Mouse (Mus musculus) spleen, postnatal 36 days (tissue): ENCODE measurements around the gene Ddah2.
"Not testable (repeated sequence)": the region's sequence is repeated elsewhere in the genome, so short reads cannot be mapped to it uniquely, and the experiment has no call there.

Experiments used
- DNase-seq, 2 experiments: peaks; one replicate each; pipeline ENCODE4 v3.0.0; 2022; ENCODE audit warnings: low spot score in 2 of 2, mixed read lengths in 1 of 2

Gene Ddah2

DNA sequence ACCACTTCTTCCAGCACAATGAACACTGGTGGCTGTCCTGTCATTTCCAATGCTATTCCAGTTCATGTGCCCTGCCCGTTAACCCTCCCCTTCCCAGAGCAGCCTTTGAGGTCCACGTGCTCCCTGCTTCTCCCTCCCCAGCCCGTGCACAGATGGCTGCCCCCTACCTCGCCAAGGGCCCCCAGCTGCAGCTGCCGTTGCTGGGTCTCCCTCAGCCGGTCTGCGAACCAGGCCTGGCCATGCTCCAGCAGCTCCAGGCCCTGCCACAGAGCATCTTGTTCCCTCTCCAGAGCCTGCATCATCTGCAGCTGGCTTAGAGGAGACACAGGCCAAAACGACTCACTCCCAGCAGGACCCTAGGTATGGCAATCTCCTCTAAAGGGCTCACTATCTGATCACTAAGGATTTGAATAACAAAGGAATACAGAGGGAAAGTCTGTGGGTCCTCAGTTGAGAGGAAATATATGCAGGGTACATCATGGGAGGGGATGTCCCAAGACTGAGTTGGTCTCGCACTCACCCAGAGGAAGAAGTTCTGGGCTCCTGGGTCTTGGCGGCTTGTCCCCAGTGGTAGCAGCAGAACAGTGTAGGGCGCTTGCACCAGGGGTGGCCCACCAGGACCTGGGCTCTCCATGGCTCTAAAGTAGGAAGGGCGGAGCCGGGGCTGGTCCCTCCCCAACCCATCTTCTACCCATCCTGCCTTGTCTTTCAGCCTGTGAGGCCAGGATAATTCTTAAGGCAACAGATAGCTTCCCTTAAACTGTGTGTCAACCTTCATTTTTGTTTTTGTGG is 31.4 kb upstream of the Ddah2 start, which contains the start of gene Sapcd1:
Gene Sapcd1 (minus strand): TSS at position 740 of the 792 bp plus-strand sequence.
- peak; percentile 57 to 61 for DNase-seq

DNA sequence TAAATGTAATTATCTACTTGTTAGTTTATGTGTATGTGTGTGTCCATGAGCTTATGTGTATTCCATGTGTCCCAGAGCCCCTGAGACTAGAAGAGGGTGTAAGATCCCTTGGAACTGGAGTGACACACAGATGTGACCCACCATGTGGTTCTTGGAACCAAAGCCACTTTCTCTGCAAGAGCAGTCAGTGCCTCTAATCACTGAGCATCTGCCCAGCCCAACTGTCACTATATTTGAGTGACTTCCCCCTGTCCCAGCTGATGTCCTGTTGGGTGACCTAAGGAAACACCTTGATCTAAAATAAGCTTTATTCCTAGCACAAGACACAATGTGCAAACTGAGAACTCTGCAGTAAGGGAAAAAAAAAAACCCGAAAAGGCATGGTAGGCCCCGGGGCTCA is 30.5 kb upstream of the Ddah2 start:
- no peak for DNase-seq

DNA sequence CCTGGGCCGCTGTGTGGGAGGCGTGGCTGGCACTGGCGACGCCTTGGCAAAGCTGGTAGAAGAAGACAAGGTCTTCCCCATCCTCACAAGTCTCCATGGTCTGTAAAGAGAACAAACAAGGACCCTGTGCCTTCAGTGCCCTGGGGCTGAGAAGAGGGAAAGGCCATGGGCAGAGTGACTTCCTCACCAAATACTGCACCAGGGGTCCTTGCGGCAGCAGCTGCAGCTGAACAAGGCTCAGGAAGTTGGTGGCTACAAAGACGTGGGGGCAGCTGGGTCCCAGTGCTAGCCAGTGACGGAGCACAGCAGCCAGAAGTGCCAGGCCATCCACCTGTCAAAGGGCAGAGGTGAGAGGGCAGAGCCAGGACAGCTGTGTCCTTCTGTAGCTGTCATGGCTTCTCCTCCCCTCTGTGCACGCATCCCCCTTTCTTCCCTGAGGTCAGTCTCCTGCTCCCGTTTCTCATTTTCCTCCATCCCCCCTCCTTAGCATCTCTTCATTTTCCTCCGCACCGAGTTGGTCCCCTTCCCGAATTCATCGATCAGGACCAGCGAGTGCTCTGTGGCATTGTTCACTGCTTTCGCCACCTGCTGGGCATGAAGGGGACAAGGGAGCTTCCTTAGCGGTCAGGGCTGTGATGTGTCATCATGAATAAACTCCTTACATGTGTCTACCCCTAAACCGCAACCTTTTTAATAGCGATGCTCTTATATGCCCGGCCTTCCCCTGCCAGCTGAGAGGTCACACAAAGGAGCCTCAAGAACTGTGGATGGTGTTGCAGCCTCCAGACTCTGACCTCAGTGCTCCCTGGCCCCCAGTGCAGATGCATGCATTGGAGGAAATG is 28.9 kb upstream of the Ddah2 start:
- DNase-seq = no peak

DNA sequence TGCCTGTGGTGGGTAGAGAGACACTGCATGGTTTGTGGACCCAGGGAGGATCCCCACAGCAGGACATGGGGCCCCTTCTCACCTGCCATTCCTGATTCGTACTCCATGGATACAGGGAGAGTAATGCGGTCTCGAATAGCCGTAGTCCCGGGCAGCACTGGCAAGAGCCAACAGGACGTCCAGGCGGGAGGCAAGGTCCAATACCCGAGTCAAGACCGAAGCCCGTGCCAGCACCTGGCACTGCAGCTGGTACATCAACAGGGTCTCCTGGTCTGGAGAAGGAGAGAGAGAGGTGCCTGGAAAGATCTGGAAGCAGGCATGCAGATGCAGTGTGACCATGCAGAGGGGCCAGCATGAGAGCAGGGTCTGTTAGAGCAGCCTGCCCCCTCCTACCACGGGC is 27.6 kb upstream of the Ddah2 start:
- DNase-seq = no peak

DNA sequence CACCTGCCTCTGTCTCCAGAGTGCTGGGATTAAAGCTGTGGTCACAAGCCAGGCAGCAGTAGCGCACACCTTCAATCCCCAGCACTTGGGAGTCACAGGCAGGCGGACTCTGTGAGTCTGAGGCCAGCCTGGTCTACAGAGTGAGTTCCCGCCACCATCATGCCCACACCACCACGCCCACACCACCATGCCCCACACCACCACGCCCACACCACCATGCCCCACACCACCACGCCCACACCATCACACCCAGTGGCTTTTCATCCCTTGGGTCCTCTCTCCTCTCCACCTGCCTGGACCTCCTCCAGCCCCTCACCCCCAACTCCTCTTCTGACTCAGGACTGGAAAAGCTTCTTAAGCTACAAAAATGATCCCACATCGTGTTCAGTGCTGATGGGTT is 27.0 kb upstream of the Ddah2 start:
- no peak for DNase-seq

DNA sequence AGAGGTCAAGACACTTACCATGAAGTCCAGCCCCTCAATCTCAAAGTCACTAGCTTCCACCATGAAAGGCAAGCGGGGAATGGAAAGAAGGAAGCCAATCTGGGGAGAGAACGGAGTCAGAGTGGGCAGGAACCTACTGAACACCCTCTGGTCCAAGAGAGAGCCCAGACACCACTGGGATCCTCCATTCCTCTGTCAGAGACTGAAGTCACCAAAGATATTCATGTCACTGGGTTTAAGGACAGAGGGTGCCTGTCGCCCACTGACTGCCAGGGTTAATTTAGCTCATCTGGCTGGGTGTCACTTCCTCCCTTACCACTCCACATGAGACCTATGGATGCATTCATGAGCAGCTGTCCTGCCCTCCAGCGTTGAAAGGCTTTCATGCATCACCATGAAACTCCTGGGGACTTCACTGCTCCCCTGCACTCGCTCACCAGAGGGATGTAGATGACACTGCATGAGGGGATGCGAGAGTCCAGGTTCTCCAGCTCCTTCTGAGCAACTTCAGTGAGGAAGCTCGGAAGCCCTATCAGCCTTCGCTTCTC is 26.4 kb upstream of the Ddah2 start:
- no peak for DNase-seq

DNA sequence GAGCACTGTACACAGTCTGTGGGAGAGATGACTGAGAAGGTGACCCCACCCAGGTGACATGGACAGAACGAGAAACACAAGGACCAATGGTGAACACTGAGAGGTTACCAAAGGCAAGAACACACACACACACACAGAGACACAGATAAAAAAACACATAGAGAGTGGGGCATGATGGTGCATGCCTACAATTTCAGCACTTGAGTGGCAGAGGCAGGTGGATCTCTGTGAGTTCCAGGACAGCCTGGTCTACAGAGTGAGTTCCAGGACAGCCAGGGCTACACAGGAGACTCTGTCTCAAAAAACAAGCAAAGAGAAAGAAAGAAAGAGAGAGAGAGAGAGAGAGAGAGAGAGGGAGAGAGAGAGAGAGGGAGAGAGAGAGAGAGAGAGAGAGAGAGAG is 25.1 kb upstream of the Ddah2 start:
- DNase-seq = not testable (repeated sequence)

DNA sequence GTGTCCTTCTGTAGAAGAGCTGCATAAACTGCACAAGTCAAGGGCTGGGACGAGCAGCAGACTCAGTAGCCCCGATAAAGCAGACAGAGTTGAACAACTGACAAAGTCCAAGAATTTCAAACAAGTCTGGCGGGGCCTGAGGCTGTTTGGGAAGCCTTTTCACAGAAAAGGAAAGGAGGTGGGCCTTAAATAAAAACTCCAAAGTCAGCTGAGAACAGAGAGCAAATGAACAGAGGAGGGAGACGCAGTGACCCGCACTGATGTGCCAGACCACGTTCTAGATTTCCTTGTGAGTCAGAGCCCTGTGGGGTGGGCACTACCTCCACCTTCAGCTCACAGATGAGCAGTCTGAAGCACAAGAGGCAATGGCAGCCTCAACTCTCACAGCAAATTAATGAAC is 23.9 kb upstream of the Ddah2 start:
- no peak for DNase-seq

DNA sequence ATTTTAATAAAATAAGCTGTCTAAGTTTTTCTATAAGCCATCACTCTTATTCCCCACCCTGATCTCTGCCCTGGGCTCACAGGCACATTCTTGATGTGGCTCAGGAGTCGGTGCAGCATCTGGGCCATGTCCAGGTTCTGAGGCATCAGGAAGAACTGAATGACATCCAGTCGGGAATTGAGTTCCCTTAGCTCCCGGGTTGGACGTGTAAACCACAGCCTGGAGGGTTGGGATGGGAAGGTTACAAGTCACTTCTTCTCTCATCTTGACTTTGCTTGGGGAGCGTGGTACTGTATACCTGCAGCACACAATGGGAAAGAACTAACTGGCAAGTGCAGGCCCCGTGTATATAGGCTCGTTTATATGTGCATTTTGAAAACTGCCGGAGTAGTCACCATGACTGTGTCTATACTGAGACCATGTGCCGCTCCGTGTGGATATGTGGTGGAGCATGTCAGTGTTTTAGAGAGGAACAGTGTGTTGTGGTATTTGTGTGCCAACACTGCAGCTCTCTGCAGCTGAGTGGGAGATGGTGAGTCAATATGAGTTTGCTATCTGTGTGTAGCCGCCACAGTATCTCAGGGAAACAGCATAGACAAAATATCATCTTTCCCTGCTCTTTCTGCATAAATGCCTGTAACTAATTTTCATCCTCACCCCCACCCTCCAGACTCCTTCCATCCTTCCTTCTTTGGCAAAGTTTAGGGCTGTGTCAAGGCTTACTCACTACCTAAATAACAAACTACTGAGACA is 19.5 kb upstream of the Ddah2 start:
- no peak for DNase-seq

DNA sequence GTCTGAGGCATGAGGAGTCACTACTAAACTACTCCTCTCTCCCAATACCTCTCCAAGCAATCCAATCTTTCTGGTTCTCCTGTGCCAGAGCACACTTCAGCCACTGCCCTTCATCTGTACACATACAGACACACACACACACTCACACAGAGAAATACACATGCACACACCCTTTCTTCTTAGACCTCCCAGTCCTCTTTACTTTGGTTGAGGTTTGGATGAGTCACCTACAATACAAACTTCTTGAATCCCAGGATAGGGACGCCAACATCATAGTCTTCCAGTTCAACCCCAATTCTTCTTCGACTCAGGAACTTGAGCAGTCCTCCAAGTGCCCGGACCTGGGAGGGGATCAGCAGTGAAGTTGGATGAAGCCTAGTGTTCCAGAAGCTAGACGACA is 15.0 kb upstream of the Ddah2 start:
- no peak for DNase-seq

DNA sequence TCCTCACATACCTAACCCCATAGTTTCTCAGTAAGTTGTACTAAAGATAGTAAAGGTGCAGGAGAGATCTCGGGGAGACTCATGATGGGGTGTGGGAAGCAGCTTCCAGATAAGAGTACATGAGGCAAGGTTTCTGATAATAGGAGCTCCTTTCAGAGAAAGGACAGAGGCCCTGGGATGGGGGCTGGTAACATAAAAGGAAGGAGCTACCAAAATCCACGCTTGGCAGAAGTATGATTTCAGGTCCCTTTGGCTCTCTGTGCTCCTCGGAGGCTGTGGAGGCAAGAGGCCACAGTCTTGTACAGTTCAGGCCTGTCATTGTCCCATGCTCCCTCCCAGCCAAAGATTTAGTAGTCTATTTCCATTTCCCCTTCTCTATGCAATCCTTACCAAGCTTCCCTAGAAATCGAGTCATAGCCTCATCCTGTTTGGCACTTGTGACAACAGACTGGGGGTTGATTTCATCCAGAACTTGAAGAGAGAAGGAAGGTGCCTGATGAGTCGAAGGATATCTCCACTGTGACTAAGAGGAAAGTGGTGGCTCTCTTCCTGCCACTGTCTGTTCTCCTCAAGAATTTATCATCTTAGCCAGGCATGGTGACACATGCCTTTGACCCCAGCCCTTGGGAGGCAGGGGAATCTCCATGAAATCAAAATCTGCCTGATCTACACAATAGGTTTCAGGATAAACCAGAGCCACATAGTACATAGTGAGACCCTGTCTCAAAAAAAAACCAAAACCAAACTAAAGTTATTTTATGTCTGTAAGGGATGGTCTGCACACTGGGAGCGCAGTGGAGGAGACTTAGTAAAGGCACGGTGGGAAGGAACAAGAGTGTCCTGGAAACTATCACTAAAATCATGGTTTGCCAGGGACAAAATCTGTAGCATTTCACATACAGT is 13.7 kb upstream of the Ddah2 start:
- no peak for DNase-seq

DNA sequence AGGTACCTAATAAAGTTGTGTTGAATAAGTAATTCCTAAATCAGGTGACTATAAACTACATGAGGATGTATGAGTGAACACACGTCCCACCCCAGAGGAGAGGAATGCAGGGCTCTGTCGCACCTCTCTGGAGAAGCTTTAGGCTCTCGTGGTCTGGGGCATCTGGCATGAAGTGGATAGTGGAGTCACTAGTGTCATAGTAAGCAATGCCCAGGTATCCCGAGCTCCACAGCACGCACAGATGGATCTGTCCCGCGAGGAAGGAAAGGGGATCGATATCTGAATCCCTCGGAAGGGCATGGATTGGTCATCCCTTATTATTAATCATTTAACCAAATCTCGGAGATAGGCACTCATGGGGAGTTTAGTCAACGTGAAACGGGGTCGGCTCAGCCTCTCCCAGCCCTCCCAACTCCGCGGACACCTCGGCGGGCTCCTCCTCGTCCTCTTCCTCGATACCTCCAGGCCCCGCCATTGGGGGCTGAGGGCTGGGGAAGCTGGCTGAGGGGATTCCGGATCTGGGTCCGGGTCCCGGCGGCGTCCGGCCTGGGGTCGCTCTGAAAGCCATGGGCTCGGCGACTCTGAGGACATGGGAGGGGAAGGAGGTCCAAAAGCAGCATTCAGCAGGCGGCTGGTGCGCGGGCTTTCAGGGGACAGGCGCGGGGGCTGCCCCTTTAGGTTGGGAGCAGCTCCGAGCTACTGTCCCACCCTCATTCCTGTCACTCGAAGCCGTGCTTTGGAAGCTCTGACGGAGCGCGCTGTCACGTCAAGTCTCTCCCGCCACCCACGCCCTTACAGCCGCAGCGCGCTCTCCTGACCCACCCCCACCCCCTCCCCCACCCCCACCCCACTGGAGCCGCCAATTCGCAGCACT is 12.8 kb upstream of the Ddah2 start:
- DNase-seq = no peak

DNA sequence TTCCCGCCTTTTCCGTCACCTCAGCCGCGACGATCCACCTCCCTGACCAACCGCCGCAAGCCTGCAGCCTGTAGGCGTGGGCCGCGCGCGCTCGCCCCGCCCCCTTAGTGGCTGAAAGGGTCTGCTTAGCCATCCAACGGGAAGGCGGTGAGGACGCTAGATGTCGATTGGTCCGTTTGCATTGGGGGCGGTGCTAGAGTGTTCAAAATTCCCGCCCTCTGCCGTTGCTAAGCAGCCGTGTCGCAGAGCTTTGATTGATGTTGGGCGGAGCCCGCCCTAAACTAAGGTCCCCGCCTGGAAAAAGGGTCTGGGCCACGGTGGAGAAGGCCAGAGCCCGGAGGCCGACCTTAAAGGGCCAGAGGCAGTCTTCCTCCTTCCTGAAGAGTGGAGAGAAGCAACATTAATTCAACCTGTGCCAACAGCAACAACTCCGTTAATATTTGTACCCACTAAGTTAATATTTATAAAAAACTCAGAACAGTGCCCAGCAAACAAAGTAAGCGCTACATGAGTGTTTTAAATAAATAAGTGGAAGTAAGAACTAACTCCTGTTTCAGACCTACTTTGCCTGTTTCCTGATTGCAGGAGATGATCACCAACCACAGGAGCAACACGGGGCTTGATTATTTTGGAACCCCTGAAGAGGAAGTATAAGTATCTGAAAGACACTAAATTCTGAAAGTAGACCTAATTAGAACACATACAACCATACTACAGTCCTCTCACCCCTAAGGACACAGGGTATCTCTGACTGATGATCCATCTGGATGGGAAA is 12.0 kb upstream of the Ddah2 start, which contains the start of gene Msh5:
Gene Msh5 (minus strand): TSS at position 65 of the 775 bp plus-strand sequence.
- peak; percentile 96 to 97 for DNase-seq

DNA sequence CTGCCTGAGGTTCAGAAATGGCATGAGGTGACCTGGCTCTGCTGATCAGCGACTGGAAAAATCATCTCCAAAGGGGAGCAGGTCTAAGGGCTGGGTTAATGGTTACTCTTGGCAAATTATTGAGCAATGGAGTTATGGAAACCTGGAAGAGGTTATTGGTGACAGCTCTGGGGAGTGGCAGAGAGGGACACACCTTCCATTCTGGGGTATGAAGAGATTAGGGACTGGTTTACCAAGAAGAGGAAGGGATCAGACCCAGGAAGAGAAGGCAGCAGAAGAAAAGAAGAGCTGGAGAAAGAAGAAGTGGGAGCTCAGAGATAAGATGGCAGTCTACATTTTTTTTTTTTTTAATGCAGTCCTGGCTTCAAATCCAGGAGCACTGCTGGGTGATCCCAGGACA is 11.1 kb upstream of the Ddah2 start:
- DNase-seq = no peak

DNA sequence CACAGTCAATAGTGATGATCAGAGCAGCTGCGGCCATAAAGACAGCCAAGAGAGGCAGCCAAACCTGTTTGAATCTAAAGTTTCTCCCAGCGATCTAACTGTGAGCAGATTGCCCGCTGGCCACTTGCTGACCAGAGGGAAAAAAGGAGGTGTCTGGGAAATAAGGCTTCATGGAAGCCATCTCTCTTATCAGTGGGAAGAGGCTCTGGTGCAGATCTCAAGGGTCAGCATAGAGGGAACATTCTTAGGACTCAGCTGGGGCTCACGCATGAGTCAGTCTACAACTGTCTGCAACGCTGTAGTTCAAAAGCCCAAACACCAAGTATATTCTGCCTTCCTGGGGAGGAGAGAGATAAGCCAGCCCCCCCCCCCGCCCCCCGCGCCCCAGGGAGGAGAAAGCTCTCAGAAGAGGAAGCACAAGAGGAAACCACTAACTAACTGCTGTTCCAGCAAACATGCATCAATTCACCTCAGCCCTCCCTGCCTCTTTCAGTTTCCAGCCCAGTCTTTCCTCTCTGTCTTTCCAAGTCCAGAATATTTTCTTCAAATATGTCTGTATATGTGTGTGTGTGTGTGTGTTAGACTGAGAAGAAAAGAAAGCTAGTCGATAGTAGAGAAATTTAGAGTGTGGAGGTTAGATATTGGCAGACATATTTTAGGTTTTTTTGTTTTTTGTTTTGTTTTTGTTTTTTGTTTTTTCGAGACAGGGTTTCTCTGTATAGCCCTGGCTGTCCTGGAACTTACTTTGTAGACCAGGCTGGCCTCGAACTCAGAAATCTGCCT is 10.5 kb upstream of the Ddah2 start:
- peak; percentile 72 to 78 for DNase-seq

DNA sequence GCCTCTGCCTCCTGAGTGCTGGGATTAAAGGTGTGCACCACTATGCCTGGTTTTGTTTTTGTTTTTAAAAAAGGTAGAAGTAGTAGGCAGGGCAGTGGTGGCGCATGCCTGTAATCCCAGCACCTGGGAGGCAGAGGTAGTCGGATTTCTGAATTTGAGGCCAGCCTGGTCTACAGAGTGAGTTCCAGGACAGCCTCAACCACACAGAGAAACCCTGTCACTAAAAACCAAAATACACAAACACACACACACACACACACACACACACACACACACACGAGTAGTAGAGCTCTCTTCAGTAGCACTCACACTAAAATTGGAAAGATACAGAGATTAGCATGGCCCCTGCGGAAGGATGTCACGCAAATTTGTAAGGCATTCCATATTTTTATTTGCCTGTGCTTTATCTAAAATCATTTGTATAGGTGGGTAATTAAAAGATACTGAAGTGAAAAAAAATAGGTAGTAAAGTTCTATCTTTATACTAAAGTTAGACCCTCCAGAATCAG is 9.8 kb upstream of the Ddah2 start:
- DNase-seq = no peak

DNA sequence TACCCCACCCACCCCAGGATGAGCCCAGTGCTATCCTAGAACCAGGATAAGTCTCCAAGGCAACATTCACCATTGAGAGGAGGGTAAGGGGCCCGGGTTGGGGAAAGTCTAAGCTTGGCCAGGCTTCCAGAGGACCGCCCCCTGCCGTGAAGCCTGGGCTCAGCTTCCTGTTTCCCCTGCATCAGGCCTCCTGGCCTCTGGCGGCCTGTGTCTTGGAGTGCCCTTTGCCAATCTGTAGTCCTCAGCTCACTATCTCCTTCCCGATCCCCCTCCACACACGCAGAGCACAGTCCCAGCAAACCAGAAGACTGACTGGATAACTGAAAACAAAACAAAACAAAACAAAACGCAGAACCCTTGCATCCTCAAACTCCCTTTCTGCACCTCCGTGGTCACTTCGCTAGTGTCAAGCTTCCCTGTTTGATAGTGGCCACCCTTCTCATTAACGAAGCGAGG is 9.2 kb upstream of the Ddah2 start, which contains the start of gene Clic1:
Gene Clic1 (plus strand): TSS at position 406 of the 456 bp plus-strand sequence.
- peak; percentile 58 to 68 for DNase-seq
